Mouse (Mus musculus) gastrocnemius, postnatal 10 days (tissue): Measurements from ENCODE around the gene Ip6k3. TPM values are rescaled to one million over a fixed set of nuclear protein-coding genes. Genes with fewer than 3 reads are reported as not detected.

Experiments used
- DNase-seq: peaks from one replicate; pipeline ENCODE4 v3.0.0; 2021; ENCODE audit warnings: mixed read lengths
- total RNA-seq, 2 experiments: library from RNA; stranded (reverse); gene quantifications; 2 replicates each; pipeline ENCODE4 v1.2.3; 2021

The Ip6k3 gene
- total RNA-seq, 2 experiments from 2014 or later = 63.5 to 81.2 TPM

GRCm38 (mm10) chr17:27182401-27182800 is 14.8 kb upstream of the Ip6k3 start:
- DNase-seq = no peak

- DNase-seq = peak; percentile 59
These were observed 14.1 kb upstream of the Ip6k3 start for GRCm38 (mm10) chr17:27181666-27182065.

DNA sequence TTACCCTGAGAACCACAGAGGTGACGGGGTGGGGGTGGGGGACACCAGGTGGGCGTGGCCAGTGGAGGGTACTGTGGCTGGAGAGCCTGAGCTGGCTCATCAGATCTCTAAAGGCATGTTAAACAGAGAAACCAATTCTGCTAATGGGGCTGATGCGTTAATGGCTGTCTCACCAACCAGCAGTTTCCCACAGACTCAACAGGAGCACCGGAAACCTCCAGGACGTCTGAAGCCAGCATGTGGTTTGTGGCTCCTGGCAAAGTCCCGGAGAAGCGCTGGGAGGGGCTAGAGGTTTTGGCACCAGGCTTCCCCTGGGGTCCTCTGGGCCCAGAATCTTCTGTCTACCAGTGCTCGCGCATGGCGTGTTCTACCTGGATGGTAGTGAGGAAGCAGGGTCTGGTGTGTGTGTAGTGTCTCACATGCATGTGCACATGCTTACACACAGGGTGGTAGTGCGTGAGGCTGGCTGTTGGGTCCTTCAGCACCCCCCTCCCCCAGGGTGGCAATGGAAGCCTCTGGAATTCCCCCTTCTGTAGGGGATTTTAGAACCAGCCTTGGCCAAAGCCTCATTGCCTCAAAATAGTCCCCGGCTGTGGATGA is 12.2 kb upstream of the Ip6k3 start:
- DNase-seq = no peak

DNA sequence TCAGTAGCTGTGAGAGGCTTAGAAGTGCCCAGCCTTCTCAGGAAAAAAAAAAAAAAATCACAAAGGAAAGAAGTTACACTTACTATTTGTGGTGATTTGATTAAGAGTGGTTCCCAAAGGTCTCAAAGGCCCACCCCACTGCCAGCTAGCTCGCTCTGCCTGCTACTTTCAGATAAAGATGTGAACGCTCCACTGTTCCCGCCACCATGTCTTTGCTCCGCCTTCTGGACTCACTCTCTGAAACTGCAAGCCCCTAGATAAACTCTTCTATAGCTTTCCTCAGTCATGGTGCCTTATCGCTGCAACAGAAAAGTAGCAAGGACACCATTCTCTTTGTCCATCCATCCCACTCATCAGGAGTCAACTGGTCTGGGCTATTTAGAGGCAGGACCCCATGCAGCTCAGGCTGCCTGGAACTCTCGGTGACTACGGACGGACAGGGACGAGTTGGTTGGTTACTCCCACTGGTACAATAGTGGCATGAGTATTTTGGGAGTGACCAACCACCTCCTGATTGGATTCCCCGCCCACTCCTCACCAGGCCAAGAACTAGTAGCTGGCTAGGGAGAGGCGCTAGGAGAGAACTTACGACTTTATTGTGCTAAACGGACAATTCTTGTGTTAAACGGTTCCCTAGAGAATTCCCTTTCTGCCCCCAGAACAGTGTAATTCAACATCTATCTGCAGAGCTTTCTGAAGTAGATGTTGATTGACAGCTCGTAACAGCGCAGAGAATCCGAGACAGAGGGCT is 11.0 kb upstream of the Ip6k3 start:
- DNase-seq = no peak

DNA sequence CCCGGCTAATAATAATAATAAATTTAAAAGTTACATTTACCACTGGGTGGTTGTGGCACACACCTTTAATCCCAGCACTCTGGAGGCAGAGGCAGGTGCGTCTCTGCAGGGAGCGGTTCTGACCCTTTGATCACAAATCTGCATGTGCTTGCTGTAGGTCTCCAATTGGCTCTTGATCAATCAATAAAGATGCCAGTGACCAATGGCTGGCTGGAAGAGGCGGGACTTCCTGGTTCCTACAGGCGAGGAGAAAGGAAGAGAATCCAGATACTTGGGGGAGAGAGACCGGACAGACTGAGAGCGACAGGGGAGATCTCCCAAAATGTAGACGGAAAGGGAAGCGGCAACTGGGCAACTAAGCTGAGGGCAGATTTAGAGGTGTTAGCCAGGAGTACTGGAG is 10.4 kb upstream of the Ip6k3 start:
- no peak for DNase-seq

DNA sequence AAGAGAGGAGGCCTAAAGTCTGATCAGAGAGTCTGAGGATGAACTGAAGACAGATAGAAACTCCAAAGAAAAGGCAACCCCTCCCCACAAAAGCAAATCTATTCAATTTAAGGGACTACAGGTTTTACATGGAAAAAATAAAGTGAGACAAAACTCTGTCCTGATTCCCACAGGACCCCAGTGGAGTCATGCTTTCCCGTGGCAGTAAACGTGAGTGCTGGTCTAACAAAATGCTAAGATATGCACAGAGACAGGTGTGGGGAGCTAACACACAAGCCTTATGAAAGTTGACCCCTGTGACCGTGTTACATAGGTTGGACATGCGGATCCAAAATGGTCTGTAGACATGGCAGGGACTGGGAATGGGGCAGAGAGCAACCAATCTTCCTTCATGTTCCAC is 9.2 kb upstream of the Ip6k3 start:
- DNase-seq = no peak

- no peak for DNase-seq
These were observed 8.7 kb upstream of the Ip6k3 start for GRCm38 (mm10) chr17:27176287-27176686.

GRCm38 (mm10) chr17:27175196-27175874 is 7.7 kb upstream of the Ip6k3 start:
- no peak for DNase-seq

GRCm38 (mm10) chr17:27173715-27174114 is 6.1 kb upstream of the Ip6k3 start:
- no peak for DNase-seq

DNA sequence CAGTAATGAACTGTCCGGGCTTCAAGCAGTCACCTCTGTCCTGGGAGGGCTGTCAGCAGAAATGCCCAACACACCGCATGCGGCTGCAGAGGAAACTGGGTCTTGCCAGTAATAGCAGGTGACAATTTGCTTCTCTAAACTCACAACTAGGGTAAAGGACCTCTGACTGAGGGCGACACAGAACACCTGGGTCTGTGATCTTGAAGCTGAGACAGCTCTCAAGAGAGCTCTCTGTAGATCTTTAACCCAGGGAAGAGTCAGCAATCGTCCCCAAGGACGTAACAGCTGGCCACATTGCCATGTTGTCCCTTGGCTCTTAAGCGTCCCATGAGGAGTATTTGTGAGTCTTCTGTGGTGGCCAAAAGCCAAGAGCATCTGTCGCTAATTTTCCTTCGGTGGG is 4.9 kb upstream of the Ip6k3 start:
- DNase-seq = no peak

DNA sequence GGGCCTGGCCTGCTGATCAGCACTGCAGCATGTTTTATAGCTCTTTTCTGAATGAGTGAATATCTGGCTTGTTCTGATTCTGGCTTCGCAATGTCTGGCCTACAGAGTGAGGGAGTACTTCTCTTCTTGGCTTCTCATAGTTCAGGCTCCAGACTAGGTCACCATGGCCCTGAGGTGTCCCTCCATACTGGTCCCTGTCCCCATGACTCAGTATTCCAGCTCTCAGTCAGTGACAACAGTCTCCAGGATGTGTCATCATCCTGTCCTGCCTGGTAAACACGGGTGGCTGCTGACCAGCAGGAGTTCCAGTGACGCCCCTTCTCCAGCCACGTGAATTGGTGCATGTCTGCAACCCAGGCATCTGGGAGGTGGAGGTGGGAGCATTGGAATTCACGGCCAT is 3.5 kb upstream of the Ip6k3 start:
- DNase-seq = no peak

DNA sequence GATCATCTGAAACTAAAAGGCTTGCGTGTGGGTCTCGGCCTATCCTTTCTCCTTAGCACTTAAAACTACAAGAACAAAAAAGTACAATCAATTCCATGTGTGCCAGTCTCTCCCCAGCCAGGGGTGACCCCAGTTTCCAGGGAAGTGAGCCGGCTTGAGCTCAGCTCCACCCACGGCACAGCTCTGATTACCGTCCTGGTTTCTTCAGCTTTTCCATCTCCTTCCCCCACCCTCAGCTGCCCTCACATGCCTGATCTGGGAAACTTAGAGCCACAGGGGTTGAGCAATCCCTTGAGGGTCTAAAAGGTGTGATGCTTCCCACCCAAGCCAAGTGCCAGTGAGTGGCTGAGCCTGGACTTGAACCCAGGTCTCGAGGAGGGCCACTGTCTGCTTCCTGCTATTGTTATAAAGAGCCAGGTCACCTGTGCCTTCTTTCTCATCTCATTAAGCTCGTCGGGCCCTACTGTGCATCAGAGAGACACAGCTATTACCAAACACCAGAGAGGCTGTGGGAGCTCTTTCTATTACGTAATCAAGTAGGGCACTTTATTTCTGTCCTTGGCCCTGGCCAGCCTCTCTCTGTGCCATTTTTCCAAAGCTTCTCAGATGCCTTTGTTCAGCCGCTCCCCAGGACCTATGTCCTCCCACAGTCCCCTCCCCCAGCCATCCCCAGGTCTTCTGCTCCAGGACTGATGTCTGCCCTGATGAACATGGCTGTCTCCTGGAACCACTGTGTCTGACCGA is 2.5 kb upstream of the Ip6k3 start:
- no peak for DNase-seq

DNA sequence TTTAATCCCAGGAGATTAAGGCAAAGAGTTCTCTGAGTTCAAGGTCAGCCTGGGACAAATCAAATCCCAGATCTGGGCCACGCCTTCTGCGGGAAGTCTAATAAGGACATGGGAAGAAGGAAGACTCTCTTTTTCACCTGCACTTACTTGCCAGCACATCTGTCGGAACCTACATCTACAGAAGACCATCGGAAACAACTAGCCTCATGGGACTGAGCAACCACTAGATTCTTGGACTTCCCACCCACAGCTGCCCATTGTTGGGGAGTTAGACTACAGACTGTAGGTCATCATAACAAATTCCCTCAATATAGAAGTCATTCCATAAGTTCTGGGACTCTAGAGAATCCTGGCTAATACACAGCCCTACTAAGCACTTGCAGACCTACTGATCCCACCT is 974 bp upstream of the Ip6k3 start:
- DNase-seq = no peak

DNA sequence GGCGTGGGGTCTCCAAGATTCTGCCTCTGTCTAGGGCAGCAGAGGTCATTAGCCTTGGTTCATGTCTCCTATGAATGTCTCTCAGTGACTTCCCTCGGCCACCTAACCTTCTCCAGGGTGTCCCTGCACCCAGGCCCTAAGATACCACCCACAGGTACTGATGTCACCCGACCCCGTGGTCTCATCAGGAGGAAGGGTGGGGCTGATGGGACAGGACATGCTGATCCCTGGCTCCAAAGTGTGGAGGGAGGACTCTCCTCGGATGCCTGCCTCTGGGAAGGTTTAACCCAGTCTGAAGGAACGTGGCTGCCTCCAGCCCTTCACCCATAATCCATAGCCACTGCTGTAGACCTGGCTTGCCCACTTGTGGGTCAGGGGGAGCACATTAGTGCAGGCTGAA is 694 bp downstream of the Ip6k3 start:
- DNase-seq = no peak

- DNase-seq = peak; percentile 57
These were observed 2.4 kb downstream of the Ip6k3 start for GRCm38 (mm10) chr17:27165054-27165773.

- DNase-seq = peak; percentile 73
These were observed 6.7 kb downstream of the Ip6k3 start for GRCm38 (mm10) chr17:27160905-27161304.

DNA sequence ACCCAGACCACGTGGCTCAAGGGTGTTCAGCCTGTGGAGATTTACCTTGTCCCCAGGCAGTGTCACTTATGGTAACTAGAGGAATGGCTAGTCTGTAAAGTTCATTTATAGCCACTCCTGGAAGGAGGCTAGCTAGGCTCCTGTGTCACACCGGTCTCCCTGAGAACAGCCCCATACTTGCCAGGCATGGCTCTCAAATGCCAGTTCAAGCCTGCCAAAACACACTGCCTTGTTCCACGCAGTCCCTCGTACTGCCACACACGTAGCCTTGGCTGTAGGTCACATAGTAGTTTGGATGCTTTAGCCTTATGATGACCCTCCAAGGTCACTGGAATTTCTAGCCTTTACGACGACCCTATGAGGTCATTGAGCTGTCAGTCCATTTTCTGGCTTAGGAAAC is 8.4 kb downstream of the Ip6k3 start:
- no peak for DNase-seq

- no peak for DNase-seq
These were observed 9.2 kb downstream of the Ip6k3 start for GRCm38 (mm10) chr17:27158439-27158838.

GRCm38 (mm10) chr17:27155752-27156151 is 11.8 kb downstream of the Ip6k3 start:
- no peak for DNase-seq

GRCm38 (mm10) chr17:27154881-27155280 is 12.7 kb downstream of the Ip6k3 start:
- DNase-seq = no peak

GRCm38 (mm10) chr17:27154256-27154655 is 13.3 kb downstream of the Ip6k3 start:
- DNase-seq = peak; percentile 62

- DNase-seq = peak; percentile 59
These were observed 13.8 kb downstream of the Ip6k3 start for GRCm38 (mm10) chr17:27153773-27154193.
